Mouse (Mus musculus) testis, postnatal 14 days (tissue): ENCODE results near the gene Cacna1a.
A peak's percentile ranks its signal among the peaks of the same experiment; 100 is the strongest.

ENCODE experiments used
- DNase-seq: peaks from one replicate; pipeline ENCODE4 v3.0.0; 2021; ENCODE audit warnings: low spot score

Gene Cacna1a

GRCm38 (mm10) chr8:84388275-84388674, at the start of gene Cacna1a:
Gene Cacna1a (plus strand): TSS chr8:84388440.
- DNase-seq, result no peak

GRCm38 (mm10) chr8:84338493-84338892, 49.7 kb upstream of the Cacna1a start:
- DNase-seq, result no peak

- DNase-seq, result no peak
Measured at GRCm38 (mm10) chr8:84339320-84339719, 48.9 kb upstream of the Cacna1a start.

- DNase-seq, result no peak
Measured at GRCm38 (mm10) chr8:84339867-84340266, 48.4 kb upstream of the Cacna1a start.

GRCm38 (mm10) chr8:84340671-84341070, 47.6 kb upstream of the Cacna1a start:
- no peak for DNase-seq

- DNase-seq, result no peak
Measured at GRCm38 (mm10) chr8:84345493-84345892, 42.7 kb upstream of the Cacna1a start.

- DNase-seq, result no peak
Measured at GRCm38 (mm10) chr8:84346421-84346820, 41.8 kb upstream of the Cacna1a start.

GRCm38 (mm10) chr8:84349526-84349925, 38.7 kb upstream of the Cacna1a start:
- no peak for DNase-seq

GRCm38 (mm10) chr8:84350960-84351359, 37.3 kb upstream of the Cacna1a start:
- no peak for DNase-seq

- DNase-seq, result no peak
Measured at GRCm38 (mm10) chr8:84356482-84356881, 31.8 kb upstream of the Cacna1a start.

- peak; percentile 69 for DNase-seq
Measured at GRCm38 (mm10) chr8:84357631-84358371, 30.4 kb upstream of the Cacna1a start.

- DNase-seq, result peak; percentile 74
Measured at GRCm38 (mm10) chr8:84363428-84364134, 24.7 kb upstream of the Cacna1a start.

GRCm38 (mm10) chr8:84365197-84365596, 23.0 kb upstream of the Cacna1a start:
- no peak for DNase-seq

- DNase-seq, result no peak
Measured at GRCm38 (mm10) chr8:84370972-84371371, 17.3 kb upstream of the Cacna1a start.

- DNase-seq, result no peak
Measured at GRCm38 (mm10) chr8:84375038-84375437, 13.2 kb upstream of the Cacna1a start.

- DNase-seq, result no peak
Measured at GRCm38 (mm10) chr8:84375803-84376202, 12.4 kb upstream of the Cacna1a start.

- DNase-seq, result no peak
Measured at GRCm38 (mm10) chr8:84376564-84376963, 11.7 kb upstream of the Cacna1a start.

- no peak for DNase-seq
Measured at GRCm38 (mm10) chr8:84381676-84382075, 6.6 kb upstream of the Cacna1a start.

GRCm38 (mm10) chr8:84388773-84389172, 533 bp downstream of the Cacna1a start:
- DNase-seq, result peak; percentile 54

GRCm38 (mm10) chr8:84389173-84389572, 933 bp downstream of the Cacna1a start:
- DNase-seq, result no peak

GRCm38 (mm10) chr8:84391611-84392010, 3.4 kb downstream of the Cacna1a start:
- no peak for DNase-seq

GRCm38 (mm10) chr8:84395751-84396457, 7.7 kb downstream of the Cacna1a start:
- DNase-seq, result no peak
